Mouse (Mus musculus) erythroblast, embryonic 14.5 days (primary cell): ENCODE data around the gene Wdr86.
"Not testable (repeated sequence)": the region's sequence is repeated elsewhere in the genome, so short reads cannot be mapped to it uniquely, and the experiment has no call there.

Experiments used
- GATA1 ChIP-seq: IDR thresholded peaks from 2 replicates; pipeline ENCODE4 v1.6.1; 2012; ENCODE audit warnings: low read length, inconsistent platforms, mixed read lengths
- TAL1 ChIP-seq: IDR thresholded peaks from 3 replicates; pipeline ENCODE4 v1.6.1; 2012; ENCODE audit warnings: low read length, inconsistent platforms, mixed read lengths

GRCm38 (mm10) chr5:24686671-24687420 is 43.7 kb downstream of the Wdr86 start:
- not testable (repeated sequence) for TF ChIP-seq TAL1, GATA1
